Mouse (Mus musculus) small intestine, adult 2 months (tissue): ENCODE results near the gene Sh3bp1.

Source experiments
- CTCF ChIP-seq: fragments of 200-500 bp; IDR thresholded peaks from 2 replicates; pipeline ENCODE4 v1.5.1; 2012; ENCODE audit warnings: low read depth, mild to moderate bottlenecking, control low read depth, inconsistent platforms, low read length, moderate library complexity, mixed read lengths; ENCODE audit not compliant: insufficient replicate concordance, insufficient read length; ENCODE audit errors: extremely low read depth
- POLR2A ChIP-seq: fragments of 200-500 bp; IDR thresholded peaks from 2 replicates; pipeline ENCODE4 v1.6.1; 2012; ENCODE audit warnings: low read depth, mild to moderate bottlenecking, control low read depth, inconsistent platforms, low read length, moderate library complexity

- TF ChIP-seq POLR2A = no peak
- TF ChIP-seq CTCF = peak; percentile 40; the same call in 1 of the 2 replicates
These were observed 56.8 kb downstream of the Sh3bp1 start for GRCm38 (mm10) chr15:78956351-78956750.
